Mouse (Mus musculus) heart, postnatal 10 days (tissue): ENCODE measurements at regions not wholly inside any gene's neighbourhood (a gene's known extent, or its start where the extent isn't known, plus 50 kb on each side); places are given as distances from the start of the nearest gene placed in this dataset.
"Not testable (repeated sequence)": the region's sequence is repeated elsewhere in the genome, so short reads cannot be mapped to it uniquely, and the experiment has no call there.

Source experiments
- DNase-seq, 2 experiments: peaks; one replicate each; pipeline ENCODE4 v3.0.0; 2021
- intact Hi-C: fragments of 180-260 bp; cut with DNase I; formaldehyde crosslinking; loops from one replicate; pipeline ENCODE4 v1.15.1; 2025

DNA sequence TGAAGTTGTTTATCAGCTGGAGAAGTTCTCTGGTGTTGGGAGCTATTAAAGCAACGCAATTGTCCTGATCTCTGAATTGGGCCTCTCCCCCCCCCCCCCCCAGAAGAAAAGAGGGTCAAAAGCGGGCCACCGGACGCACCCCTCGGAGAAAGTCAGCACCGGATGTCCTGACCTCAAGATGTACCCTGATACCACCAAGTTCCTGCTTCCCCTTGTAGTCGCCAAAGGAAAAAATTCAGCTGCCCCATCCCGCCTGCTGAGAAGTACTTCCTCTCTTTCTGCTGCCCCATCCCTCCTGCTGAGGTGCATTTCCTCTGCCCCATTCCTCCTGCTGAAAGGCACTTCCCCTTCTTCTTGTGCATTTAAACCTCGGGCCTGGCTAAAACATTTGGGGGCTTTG lies 1191.1 kb upstream of the 1700008P02Rik start:
- DNase-seq, intact Hi-C loops: not testable (repeated sequence)

DNA sequence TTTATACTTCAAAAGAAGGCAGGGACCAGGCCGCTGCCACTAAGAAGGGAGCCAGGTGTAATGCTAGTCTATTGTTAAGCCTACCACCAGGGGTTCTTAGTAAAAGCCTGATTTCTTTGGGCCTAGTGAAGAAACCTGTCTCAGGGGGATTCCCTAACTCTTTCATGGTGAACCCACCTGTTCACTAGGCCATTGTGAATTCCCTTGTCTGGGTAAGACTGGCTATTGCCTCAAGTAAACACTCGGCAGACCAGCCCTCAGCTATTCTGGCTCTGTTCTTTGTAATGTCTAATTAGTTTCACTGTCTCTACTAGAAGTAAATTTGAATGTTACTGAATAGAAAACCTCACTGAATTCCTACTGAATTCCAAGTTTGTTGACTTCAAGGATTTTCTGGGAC lies 1184.9 kb upstream of the 1700008P02Rik start:
- DNase-seq, intact Hi-C loops: not testable (repeated sequence)

DNA sequence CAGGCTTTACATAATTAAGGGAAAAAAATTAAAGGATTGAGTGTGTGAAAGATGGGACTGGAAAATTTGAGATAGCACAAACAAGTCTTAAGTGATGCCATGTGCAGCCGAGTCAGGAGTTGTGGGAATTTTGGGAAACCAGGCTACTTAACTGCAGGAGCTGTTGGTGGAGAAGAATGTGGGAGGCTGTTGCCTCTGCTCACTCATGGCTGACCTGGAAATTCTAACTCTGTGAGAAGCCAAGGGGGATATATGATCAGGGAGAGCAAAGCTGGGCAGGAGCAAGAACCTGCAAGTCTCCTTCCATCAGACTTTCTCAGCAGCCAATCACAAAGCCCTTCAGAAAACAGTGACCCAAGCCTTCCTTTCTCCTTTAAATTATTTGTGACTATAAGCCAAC lies 1184.0 kb upstream of the 1700008P02Rik start:
- intact Hi-C loops = no loop called here
- no peak for DNase-seq

DNA sequence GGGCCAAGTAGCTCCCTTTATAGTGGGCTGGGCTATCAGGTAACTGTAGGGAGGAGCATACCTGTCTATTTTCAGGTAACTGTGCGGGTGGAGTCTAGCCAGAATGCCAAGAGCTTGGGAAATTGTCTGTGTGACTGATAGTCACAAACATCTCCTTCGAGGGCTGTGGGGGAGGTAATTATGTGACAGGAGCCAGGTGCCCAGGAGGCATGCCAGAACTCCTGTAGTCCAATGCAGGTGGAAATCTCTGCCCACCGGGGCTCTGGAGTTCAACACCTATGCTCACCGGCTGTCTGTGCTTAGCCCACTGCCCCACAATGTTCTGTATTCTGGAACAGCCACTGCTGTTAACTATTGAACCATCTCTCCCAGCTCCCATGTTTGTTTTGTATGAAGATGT lies 1179.2 kb upstream of the 1700008P02Rik start:
- no peak for DNase-seq
- intact Hi-C loops = no loop called here

DNA sequence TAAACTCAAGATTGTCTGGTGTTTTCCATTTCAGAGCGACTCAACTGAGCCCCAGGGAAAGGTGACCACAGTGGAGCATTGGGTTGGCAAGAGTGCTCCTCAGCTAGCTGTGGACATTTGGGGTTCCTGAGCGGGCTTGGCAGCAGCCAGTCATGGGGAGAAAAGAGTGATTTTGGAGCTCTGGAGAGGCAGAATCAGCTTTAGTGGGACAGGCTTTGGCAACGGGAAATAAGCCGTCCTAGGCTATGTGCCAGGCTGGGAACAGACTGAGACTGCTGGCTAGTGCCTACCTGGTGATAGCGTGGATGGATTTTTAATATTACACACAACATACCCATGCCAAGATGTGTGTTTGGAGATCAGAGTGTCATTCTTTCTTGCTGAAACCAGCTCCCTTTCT lies 1167.4 kb upstream of the 1700008P02Rik start:
- DNase-seq = no peak
- intact Hi-C loops = no loop called here

DNA sequence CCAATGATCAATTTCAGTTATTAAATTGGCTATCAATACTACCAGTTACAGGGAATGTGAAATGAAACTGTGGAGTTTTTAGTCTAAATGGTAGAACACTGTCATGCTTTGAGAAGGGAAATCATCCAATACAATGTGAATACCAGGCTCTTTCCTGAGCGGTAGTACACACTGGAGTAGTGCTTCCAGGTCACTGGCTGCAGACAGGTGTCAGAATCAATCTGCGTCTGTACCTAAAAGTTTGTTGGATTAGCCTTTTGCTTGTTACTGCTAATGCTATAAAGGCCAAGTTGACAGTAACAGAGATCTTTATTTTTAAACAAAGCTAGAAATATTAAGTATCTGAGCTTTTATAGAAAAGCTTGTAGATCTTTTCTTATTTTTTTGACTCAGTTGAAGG lies 1164.9 kb upstream of the 1700008P02Rik start:
- intact Hi-C loops = no loop called here
- no peak for DNase-seq

DNA sequence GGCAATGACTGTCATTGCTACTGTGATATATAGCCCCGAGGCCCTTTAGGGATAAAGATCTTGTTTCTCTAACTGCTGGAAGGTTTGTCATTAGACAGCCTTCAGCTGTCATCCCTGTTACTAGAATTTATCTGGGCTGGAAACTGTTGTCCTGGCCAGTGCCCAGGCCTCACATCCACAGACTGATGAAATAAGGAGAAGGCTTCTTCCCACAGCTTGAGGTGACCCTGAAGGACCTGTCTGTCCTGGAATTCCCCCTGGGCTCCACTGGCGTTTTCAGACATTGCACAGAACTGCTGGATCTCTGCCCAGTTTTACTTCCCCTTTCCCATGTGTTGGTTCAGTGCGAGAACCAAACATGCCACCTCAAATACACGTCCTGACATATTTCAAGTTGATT lies 1135.2 kb upstream of the 1700008P02Rik start:
- intact Hi-C loops = no loop called here
- DNase-seq = peak; percentile 41 to 50

DNA sequence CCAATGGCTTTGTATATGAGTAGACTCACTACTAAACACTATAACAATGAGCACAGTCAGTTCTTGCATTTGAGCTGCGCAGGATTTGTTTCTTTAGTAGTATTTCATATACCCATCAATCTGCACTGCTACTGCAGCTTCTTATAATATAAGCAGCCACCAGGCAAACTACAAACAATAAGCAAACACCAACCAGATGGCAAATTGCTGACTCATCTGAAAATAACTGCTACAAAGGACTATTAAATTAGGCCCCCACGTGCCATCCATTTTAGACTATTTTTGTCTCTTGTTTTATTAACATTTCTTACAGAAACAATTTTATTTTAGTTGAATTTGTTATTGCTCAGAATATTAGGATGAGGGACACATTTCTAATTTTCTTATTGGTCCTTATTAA lies 1093.5 kb upstream of the 1700008P02Rik start:
- no peak for DNase-seq
- intact Hi-C loops = no loop called here

DNA sequence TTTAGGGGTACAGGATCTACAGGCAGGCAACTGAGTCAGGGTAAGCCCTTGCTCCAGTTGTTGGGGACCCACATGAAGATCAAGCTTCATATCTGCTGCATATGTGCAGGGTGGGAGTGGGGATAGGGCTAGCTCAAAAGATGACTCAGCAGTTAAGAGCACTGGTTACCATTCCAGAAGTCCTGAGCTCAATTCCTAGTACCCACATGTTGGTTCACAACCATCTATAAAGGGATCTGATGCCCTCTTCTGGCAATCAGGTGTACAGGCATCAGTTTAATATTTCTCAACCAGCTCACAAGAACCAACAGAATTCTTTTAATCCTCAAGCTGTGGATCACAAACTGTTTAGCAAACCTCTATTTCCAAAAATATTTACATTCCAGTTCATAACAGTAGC lies 1092.9 kb upstream of the 1700008P02Rik start:
- intact Hi-C loops = no loop called here

DNA sequence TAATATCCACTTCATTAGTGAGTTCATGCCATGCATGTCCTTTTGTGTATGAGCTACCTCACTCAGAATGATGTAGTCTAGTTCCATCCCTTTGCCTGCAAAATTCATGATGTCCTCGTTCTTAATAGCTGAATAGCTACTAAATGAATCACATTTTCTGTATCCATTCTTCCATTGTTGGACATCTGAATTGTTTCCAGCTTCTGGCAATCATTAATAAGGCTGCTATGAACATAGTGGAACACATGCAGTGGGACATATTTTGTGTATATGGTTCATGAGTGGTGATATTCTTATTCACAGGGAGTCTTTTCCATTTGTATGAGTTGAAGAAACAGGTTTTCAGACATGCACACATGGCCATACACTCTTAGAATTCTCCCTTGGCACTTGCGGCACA lies 1092.2 kb upstream of the 1700008P02Rik start:
- intact Hi-C loops = no loop called here

More for the DNA sequence above, 1092.9 kb upstream of the 1700008P02Rik start:
- no peak for DNase-seq

DNA sequence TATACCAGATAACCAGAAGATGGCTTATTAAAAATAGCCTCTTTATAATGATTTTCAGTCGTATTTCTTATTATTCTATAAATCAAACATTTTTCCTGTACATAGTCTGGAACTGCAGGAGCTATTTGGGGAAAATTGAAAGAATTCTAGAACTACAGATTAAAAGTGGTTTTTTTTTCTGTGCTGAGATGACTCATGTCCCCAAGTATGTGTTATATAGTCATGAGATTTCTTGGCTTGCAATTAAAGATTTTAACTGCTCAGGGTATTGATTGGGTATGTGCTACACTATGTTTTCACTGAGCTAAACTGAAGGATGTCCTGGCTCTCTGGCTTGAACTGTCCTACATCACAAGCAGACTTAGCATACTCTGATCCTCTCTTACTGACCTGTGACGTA lies 1088.4 kb upstream of the 1700008P02Rik start:
- intact Hi-C loops = no loop called here
- no peak for DNase-seq

More for the DNA sequence above, 1092.2 kb upstream of the 1700008P02Rik start:
- no peak for DNase-seq

DNA sequence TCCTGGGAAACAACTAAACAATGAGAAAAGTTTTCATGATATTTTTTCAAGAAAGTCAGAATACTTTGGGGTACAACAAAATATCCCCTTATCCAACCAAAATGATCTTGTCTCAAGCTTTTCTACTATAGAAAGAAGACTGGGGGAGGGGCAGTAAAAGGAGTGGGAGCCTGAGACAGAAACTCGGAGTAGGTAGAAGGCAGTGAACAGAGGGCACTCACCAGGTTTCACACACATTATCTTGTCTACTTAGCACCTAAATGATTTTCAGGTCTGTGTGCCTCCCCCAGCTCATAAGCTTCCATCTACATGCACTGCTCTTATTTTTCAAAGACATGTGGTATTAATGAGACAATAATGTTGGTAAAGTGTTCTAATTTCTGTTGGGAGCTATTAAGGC lies 1063.3 kb upstream of the 1700008P02Rik start:
- intact Hi-C loops = no loop called here
- no peak for DNase-seq

DNA sequence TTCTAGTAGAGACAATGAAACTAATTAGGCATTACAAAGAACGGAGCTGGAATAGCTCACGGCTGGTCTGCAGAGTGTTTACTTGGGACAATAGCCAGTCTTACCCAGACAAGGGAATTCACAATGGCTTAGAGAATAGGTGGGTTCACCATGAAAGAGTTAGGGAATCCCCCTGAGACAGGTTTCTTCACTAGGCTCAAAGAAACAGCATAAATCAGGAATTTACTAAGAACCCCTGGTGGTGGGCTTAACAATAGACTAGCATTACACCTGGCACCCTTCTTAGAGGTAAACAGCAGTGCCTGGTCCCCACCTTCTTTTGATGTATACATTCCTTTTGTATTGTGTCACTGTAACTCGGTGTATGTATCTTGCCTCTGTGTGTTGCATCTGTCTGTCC lies 1062.6 kb upstream of the 1700008P02Rik start:
- DNase-seq, intact Hi-C loops: not testable (repeated sequence)

DNA sequence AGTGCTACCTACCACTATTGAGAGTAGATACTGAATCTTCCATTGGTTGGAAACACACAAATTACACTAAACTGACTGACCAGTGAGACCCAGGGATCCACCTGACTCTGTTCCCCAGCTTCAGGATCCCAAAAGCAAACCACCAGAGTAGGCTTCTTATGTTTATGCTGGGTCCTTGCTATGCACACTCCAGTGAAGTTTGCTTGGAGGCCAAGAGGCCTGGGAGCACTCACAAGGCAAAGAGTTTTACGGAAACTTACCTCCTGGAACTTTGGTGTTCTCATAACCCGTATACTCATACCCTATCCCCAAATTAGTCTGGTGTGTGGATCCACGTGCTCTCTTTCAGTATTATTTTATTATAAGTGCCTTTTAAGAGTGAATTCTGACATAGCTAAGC lies 1062.1 kb upstream of the 1700008P02Rik start:
- intact Hi-C loops = no loop called here
- DNase-seq = no peak

DNA sequence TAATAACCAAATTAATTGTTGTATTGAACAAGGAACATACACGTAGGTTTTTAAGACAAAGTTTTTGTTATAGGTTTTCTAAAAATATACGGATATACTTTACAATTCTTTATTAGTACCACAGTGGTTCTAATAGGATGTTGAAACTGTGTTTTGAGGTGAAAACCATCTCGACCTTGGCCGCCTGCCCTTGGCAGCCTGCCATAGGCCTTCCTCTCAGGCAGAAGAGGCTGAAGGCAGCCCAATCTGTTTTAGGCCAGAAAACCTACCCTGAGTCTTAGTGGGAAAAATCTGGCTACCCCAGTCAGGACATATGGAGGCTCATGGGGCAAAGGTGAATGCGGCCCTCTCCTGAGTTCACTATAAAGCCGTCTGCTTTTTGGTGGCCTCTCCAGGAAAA lies 1049.7 kb upstream of the 1700008P02Rik start:
- intact Hi-C loops = no loop called here
- no peak for DNase-seq

DNA sequence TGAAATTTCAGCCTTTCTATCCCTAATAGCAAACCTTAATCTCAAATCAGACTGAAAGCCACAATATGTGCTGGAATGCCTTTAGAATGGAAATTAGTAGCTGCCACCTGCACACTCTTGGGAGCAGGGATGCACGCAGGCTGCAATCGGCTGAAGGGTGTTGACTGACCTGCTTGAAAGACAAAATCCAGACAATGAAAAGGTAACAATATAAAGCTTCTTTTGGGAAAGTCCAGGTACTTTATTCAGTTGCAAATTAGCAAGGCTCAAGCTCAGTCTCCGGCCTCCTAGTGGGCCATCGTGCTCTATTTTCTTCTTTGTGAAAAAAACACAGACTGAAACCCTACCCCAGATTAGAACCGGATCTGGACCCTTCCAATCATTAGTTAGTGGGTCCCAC lies 1047.6 kb upstream of the 1700008P02Rik start:
- DNase-seq, intact Hi-C loops: not testable (repeated sequence)

DNA sequence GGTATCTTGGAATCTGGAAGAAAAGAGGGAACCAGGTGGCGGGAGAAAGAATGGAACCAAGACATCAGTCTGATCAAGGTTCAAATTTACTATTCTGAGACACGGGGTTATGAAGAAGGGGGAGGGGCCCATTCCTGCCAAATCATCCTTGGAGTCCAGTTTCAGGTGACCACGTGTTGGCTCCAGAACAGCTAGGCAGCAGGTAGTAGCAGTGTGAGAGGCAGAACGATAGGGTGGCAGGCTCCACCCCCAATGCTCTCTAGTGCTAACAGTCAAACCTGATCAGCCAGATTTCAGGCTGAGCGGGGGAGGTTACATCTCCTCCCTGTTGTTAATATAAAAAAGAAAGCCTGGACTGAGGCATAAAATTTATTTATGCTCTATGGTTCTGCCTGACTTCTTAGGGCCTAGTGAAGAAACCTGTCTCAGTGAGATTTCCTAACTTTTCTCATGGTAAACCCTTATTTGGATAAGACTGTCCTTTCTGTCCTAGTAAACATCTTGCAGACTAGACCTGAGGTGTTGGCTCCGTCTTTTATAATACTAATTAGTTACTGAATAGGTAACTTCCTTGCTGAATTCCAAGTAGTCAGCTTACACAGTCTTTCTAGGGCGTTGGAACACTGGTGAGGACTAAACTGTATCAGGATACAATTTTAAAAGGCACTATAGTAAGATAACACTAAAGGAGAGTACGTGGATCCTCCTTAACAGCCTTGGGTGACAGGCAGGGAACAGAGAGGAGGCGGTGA lies 1046.3 kb upstream of the 1700008P02Rik start:
- DNase-seq, intact Hi-C loops: not testable (repeated sequence)
